Mouse (Mus musculus): ENCODE measurements at regions not wholly inside any gene's neighbourhood (a gene's known extent, or its start where the extent isn't known, plus 50 kb on each side); places are given as distances from the start of the nearest gene placed in this dataset.

DNA sequence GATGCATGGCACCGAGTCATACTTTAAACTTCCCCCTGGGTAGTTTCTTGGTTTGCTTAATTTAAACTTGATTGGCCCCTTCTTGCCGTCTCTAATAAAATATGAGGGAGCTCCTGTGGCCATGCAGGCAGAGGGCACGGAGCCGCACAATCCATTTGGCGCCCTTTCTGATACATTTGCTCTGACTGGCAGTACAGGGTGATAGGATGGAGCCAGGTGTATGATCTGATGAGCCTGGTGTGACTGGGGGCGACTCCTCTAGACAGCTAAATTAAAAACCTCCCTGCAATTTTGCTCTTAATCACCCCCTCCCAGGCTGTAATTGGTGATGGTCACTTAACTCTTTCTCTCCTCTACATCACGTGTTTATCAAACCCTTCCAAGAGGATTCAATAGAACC lies 190.4 kb downstream of the Nr2f2 start:
- TF ChIP-seq POLR2A (IDR thresholded peaks at IDR 0.05; ENCODE audit: extremely low read depth, insufficient read depth, low read length) (no peak), CTCF (IDR thresholded peaks at IDR 0.05; ENCODE audit: extremely low read depth, insufficient read depth, low read length) (no peak)
- H3K27ac ChIP-seq (ENCODE audit: insufficient read depth, low read length), result no peak overlapping the region
- H3K4me3 ChIP-seq (ENCODE audit: insufficient read depth, low read length), result no peak overlapping the region
- no peaks in the 10 kb centered on the region for H3K4me1 ChIP-seq (ENCODE audit: control insufficient read depth, insufficient read depth, low read length)

DNA sequence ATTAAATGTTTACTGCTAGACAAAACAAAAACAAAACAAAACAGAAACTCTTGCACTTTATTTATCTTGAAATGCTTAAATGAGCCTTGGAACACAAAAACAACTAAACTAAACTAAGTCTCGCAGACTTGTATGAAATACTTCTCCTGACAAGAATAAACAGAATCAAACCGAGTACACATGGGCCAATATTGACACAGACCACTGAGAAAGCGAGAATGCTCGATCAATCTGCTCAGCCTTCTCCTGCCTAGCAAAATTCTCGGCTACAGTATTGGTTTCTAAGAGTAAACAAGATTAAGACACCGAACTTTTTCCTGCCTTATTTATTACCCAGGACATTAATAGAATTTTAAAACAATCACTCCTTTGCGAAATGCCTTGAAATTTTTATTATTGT lies 194.1 kb downstream of the Nr2f2 start:
- TF ChIP-seq CTCF (IDR thresholded peaks at IDR 0.05; ENCODE audit: extremely low read depth, insufficient read depth, low read length) (no peak), POLR2A (IDR thresholded peaks at IDR 0.05; ENCODE audit: extremely low read depth, insufficient read depth, low read length) (no peak)
- H3K27ac ChIP-seq (ENCODE audit: insufficient read depth, low read length), result no peak overlapping the region
- H3K4me1 ChIP-seq (ENCODE audit: control insufficient read depth, insufficient read depth, low read length), result no peaks in the 10 kb centered on the region
- H3K4me3 ChIP-seq (ENCODE audit: insufficient read depth, low read length), result no peak overlapping the region

DNA sequence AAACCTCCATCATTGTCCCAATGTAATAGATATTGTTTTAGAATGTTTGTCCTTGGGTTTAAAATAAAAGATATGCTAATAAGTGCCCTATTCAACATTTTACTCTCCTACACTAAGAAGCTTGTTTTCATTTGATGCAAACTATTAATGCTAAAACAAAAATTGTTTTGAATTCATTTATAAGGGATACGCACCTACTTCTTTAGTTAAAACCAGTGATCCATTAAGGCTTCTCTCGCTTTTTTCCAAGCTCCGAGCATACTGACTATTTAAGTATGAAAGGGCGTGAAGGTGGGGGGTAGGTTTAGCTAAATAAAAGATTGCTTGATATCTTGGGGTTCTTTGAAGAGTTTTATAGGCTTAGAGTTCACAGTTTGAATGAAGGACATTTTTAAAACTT lies 195.1 kb downstream of the Nr2f2 start:
- TF ChIP-seq CTCF (IDR thresholded peaks at IDR 0.05; ENCODE audit: extremely low read depth, insufficient read depth, low read length) (no peak), POLR2A (IDR thresholded peaks at IDR 0.05; ENCODE audit: extremely low read depth, insufficient read depth, low read length) (no peak)
- Histone ChIP-seq H3K27ac (ENCODE audit: insufficient read depth, low read length) (no peak overlapping the region), H3K4me3 (ENCODE audit: insufficient read depth, low read length) (no peak overlapping the region), H3K4me1 (ENCODE audit: control insufficient read depth, insufficient read depth, low read length) (no peaks in the 10 kb centered on the region)

DNA sequence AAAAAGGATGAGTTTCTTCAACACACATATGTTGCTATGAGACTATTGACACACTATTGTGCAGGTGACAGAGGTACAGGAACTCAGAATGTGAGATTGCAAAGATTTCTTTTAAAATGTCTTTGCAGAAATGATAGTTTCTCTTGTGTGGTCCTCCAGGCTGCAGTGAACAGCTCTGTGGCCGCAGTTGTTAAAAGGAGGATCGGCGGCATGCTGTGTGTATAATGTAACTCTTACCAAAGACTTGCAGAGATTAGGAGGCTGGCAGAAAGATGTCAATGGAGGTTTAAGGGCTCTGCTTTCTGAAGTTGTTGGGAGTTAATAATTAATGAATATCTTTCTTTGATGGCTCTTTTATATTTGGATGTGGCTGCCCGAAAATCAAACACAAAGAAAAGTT lies 198.5 kb downstream of the Nr2f2 start:
- Histone ChIP-seq H3K4me3 (ENCODE audit: insufficient read depth, low read length) (no peak overlapping the region), H3K4me1 (ENCODE audit: control insufficient read depth, insufficient read depth, low read length) (no peaks in the 10 kb centered on the region), H3K27ac (ENCODE audit: insufficient read depth, low read length) (no peak overlapping the region)
- TF ChIP-seq POLR2A (IDR thresholded peaks at IDR 0.05; ENCODE audit: extremely low read depth, insufficient read depth, low read length) (no peak), CTCF (IDR thresholded peaks at IDR 0.05; ENCODE audit: extremely low read depth, insufficient read depth, low read length) (no peak)

DNA sequence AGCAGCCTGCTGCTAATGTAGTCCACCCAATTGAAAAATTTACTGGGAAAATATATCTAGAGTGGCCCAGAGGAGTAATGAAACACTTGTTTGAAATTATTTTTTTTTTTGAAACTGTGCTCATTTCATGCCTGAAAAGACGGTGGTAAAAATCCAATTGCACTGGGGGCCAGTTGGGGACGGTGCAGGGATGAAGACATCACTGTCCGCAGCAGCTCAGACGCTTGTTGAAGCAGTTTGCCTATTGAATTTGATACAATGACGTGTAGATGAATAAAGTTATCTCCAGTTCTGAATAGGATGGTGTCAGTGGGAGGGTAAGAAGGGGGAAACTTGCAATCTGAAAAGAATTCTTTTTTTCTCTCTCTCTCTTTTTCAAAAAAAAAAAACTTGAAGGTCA lies 200.5 kb downstream of the Nr2f2 start:
- Histone ChIP-seq H3K27ac (ENCODE audit: insufficient read depth, low read length) (no peak overlapping the region), H3K4me3 (ENCODE audit: insufficient read depth, low read length) (no peak overlapping the region), H3K4me1 (ENCODE audit: control insufficient read depth, insufficient read depth, low read length) (no peaks in the 10 kb centered on the region)
- TF ChIP-seq POLR2A (IDR thresholded peaks at IDR 0.05; ENCODE audit: extremely low read depth, insufficient read depth, low read length), result no peak
- no peak for TF ChIP-seq CTCF (IDR thresholded peaks at IDR 0.05; ENCODE audit: extremely low read depth, insufficient read depth, low read length)

DNA sequence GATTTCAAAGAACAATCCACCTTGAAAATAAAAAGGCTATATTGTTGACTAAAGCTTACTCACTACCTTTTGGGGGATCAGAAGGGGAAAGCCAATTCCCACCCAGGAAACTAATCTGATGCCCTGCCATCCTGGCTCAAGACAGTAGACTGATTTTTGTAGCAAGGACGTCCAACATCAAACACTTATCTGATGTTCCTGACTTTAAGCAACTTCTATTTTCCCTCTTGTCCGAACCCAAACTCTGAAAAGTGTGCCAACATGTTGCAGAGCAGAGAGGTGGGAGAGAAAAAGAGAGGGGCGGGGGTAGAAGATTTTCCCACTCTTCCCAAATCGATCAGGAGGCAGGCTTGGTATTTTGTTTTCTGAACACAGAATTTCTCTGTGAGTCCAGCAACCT lies 201.0 kb downstream of the Nr2f2 start:
- no peak overlapping the region for H3K4me3 ChIP-seq (ENCODE audit: insufficient read depth, low read length)
- no peaks in the 10 kb centered on the region for H3K4me1 ChIP-seq (ENCODE audit: control insufficient read depth, insufficient read depth, low read length)
- H3K27ac ChIP-seq (ENCODE audit: insufficient read depth, low read length), result no peak overlapping the region
- TF ChIP-seq POLR2A (IDR thresholded peaks at IDR 0.05; ENCODE audit: extremely low read depth, insufficient read depth, low read length) (no peak), CTCF (IDR thresholded peaks at IDR 0.05; ENCODE audit: extremely low read depth, insufficient read depth, low read length) (no peak)

DNA sequence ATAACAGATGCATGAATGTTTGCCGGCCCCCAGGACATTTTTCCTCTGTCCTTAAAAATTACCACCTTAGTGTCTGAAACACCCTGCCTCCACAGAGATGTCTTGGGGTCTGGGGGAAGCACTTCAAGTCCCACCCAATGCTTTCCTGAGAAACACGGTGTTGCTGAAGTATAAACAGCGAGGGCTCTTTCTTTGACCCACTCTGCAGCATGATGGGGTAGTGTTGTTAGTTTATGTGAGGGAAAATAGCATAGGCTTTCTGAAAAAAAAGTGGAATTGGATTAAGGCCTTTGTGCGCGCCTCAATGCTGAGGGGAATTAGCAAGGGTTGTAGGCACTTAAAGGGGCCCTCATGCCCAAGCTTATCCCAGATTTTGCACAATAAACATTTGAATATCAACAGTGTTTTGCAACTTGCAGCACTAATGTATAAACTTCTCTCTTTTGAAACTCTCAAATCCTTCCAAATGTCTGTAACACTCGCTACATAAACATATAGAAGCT lies 201.8 kb downstream of the Nr2f2 start:
- Histone ChIP-seq H3K27ac (ENCODE audit: insufficient read depth, low read length) (no peak overlapping the region), H3K4me3 (ENCODE audit: insufficient read depth, low read length) (no peak overlapping the region)

DNA sequence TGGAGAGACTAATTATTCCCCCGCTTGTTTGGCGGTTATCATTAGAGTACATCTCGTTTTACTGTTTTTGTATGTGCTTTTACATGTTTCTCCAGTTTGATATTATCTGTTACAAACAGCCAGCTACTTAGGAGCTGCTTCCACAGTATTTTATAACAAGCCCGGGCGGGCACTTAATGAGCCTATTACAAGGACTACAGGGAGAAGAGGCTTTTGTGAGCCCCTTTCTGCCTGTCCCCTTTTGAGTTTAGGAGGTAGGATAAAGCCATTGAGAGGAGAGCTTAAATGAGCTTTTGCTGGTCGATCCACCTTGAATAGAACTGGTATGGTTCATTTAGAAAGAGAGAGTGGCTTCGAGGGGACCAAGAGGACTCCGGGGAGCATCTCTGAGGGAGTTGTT lies 208.0 kb downstream of the Nr2f2 start:
- Histone ChIP-seq H3K4me1 (ENCODE audit: control insufficient read depth, insufficient read depth, low read length) (no peaks in the 10 kb centered on the region), H3K4me3 (ENCODE audit: insufficient read depth, low read length) (no peak overlapping the region), H3K27ac (ENCODE audit: insufficient read depth, low read length) (no peak overlapping the region)
- TF ChIP-seq CTCF (IDR thresholded peaks at IDR 0.05; ENCODE audit: extremely low read depth, insufficient read depth, low read length), result no peak
- no peak for TF ChIP-seq POLR2A (IDR thresholded peaks at IDR 0.05; ENCODE audit: extremely low read depth, insufficient read depth, low read length)

More for the DNA sequence above, 201.8 kb downstream of the Nr2f2 start:
- no peak for TF ChIP-seq POLR2A (IDR thresholded peaks at IDR 0.05; ENCODE audit: extremely low read depth, insufficient read depth, low read length)
- TF ChIP-seq CTCF (IDR thresholded peaks at IDR 0.05; ENCODE audit: extremely low read depth, insufficient read depth, low read length), result no peak
- no peaks in the 10 kb centered on the region for H3K4me1 ChIP-seq (ENCODE audit: control insufficient read depth, insufficient read depth, low read length)

DNA sequence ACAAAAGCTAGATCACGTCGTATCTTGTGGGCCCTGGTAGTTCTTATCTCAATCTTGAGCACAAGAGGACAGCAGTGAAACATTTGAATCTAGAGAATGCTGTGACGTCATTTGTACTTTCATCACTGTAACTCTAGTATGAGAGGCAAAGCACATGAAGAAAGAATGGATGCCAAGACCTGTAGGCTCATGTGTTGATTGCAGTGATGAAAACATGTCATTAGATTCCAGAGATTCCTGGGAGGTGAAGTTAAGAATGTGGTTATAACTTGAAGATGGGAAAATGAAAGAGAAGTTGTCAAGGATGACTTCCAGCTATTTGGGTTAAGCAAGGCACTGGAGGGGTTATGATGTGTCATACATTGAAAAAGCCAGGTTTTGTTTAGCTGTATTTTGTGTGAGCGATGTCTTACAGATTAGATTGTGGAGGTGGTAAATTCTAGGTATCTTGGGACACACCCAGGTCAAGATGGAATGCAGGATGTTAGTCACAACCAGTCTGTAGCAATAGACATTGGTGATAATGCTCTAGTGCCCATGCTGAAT lies 221.7 kb downstream of the Nr2f2 start:
- TF ChIP-seq CTCF (IDR thresholded peaks at IDR 0.05; ENCODE audit: extremely low read depth, insufficient read depth, low read length) (no peak), POLR2A (IDR thresholded peaks at IDR 0.05; ENCODE audit: extremely low read depth, insufficient read depth, low read length) (no peak)
- no peak overlapping the region for H3K4me3 ChIP-seq (ENCODE audit: insufficient read depth, low read length)
- H3K27ac ChIP-seq (ENCODE audit: insufficient read depth, low read length), result no peak overlapping the region
- no peaks in the 10 kb centered on the region for H3K4me1 ChIP-seq (ENCODE audit: control insufficient read depth, insufficient read depth, low read length)

DNA sequence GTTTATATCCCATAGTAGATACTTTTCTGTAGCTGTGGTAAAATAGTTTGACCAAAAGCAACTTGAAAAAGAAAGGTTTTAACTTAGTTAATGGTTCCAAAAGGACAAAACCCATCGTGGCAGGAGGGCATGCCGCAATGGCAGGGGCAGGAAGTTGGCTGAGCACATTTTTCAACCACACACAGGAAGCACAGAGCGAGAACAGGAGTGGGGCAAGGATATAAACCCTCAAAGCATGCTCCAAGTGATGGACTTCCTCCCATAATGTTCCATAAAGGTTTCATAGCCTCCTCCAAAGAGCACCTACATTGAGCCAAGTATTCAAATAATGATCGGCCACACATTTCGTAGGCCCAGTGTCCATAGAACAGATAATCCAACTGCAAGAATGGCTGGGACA lies 229.7 kb downstream of the Nr2f2 start:
- Histone ChIP-seq H3K4me1 (ENCODE audit: control insufficient read depth, insufficient read depth, low read length) (no peaks in the 10 kb centered on the region), H3K4me3 (ENCODE audit: insufficient read depth, low read length) (no peak overlapping the region), H3K27ac (ENCODE audit: insufficient read depth, low read length) (no peak overlapping the region)
- TF ChIP-seq CTCF (IDR thresholded peaks at IDR 0.05; ENCODE audit: extremely low read depth, insufficient read depth, low read length) (no peak), POLR2A (IDR thresholded peaks at IDR 0.05; ENCODE audit: extremely low read depth, insufficient read depth, low read length) (no peak)

All from cortical plate, adult 2 months (tissue).